Mouse (Mus musculus) ES-E14 (cell line): ENCODE results near the gene Tyrobp. TPM values are rescaled to one million over a fixed set of nuclear protein-coding genes. Genes with fewer than 3 reads are reported as not detected.

ENCODE experiments used
- DNase-seq: peaks from one replicate; pipeline ENCODE4 v3.0.0-alpha.2; 2013; ENCODE audit warnings: low read depth, low spot score
- H3K27ac ChIP-seq: 2 replicates; pipeline ENCODE4 v1.5.1; 2012; ENCODE audit warnings: low read depth, mild to moderate bottlenecking, low read length, moderate library complexity, mixed read lengths; ENCODE audit not compliant: poor library complexity, insufficient read depth, severe bottlenecking
- H3K36me3 ChIP-seq: 2 replicates; pipeline ENCODE4 v1.6.1; 2012; ENCODE audit warnings: mild to moderate bottlenecking, low read length, moderate library complexity, mixed read lengths; ENCODE audit not compliant: control insufficient read depth, poor library complexity, insufficient read depth, severe bottlenecking
- H3K4me1 ChIP-seq, 2 experiments: fragments of 150-350 bp in 1 of 2; sonication (generic) in 1 of 2; 2 replicates each; pipeline ENCODE4 v1.6.1; 2012; ENCODE audit warnings: low read length in 2 of 2, mild to moderate bottlenecking in 1 of 2, mixed read lengths in 1 of 2; ENCODE audit not compliant: control insufficient read depth in 2 of 2, insufficient read depth in 2 of 2, poor library complexity in 1 of 2
- H3K4me3 ChIP-seq, 2 experiments: fragments of 150-350 bp in 1 of 2; sonication (generic) in 1 of 2; 2 replicates each; pipeline ENCODE4 v1.5.1; 2012; ENCODE audit warnings: low read length in 2 of 2, low read depth in 1 of 2, mild to moderate bottlenecking in 1 of 2, mixed read lengths in 1 of 2; ENCODE audit not compliant: insufficient read depth in 1 of 2, poor library complexity in 1 of 2, severe bottlenecking in 1 of 2
- H3K9ac ChIP-seq: 2 replicates; pipeline ENCODE4 v1.6.1; 2012; ENCODE audit warnings: low read depth, mild to moderate bottlenecking, low read length, mixed read lengths; ENCODE audit not compliant: poor library complexity, insufficient read depth, severe bottlenecking
- H3K9me3 ChIP-seq: fragments of 150-350 bp; sonication (generic); 2 replicates; pipeline ENCODE4 v1.6.1; 2012; ENCODE audit warnings: low read depth, mild to moderate bottlenecking, low read length; ENCODE audit not compliant: control insufficient read depth, insufficient read depth
- CHD2 ChIP-seq: IDR thresholded peaks from 2 replicates; pipeline ENCODE4 v1.6.1; 2014; ENCODE audit warnings: mild to moderate bottlenecking, low read depth, low read length, inconsistent platforms
- HCFC1 ChIP-seq: IDR thresholded peaks from 2 replicates; pipeline ENCODE4 v1.6.1; 2012; ENCODE audit warnings: low read length, inconsistent platforms, borderline replicate concordance; ENCODE audit not compliant: insufficient read depth
- MAFK ChIP-seq: IDR thresholded peaks from 2 replicates; pipeline ENCODE4 v1.6.1; 2014; ENCODE audit warnings: mild to moderate bottlenecking, low read depth, low read length, inconsistent platforms; ENCODE audit not compliant: insufficient read depth
- ZC3H11A ChIP-seq: IDR thresholded peaks from 2 replicates; pipeline ENCODE4 v1.6.1; 2012; ENCODE audit warnings: low read depth, mild to moderate bottlenecking, inconsistent platforms, low read length, borderline replicate concordance
- ZNF384 ChIP-seq: IDR thresholded peaks from 2 replicates; pipeline ENCODE4 v1.6.1; 2012; ENCODE audit warnings: low read depth, low read length, inconsistent platforms
- in situ Hi-C, 2 experiments: fragments of 600-800 bp; cut with MboI; formaldehyde crosslinking; loops; one replicate each; pipeline ENCODE4 v1.15.1; 2025; ENCODE audit warnings: low sequenced_read_pairs in 2 of 2, inconsistent platforms in 1 of 2; ENCODE audit not compliant: unreplicated experiment in 2 of 2
- total RNA-seq: library from RNA; depleted of rRNA; stranded (reverse); fragments of 300-350 nt; gene quantifications from 2 replicates; pipeline ENCODE4 v1.2.3, GENCODE M21; 2012

Gene Tyrobp
- total RNA-seq, 1 experiment: not detected

DNA sequence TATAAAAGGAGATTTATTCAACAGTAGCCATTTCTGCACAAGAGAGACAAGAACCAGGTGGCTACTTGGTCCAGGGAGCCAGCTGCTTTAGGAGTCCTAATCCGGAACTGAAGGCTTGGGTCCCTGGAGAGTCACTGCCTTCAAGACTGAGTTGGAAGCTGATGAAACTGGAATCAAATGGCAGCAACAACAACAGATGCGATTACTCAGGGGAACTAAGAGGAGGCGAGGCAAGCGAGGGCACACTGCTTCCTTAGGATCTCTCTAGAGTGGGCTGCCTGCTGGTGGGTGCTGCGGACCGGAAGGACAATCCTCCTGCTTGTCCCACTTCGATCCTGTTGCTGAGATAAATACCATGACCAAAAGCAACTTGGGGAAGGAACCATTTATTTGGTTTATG, 13.9 kb upstream of the Tyrobp start:
- no peak for DNase-seq

DNA sequence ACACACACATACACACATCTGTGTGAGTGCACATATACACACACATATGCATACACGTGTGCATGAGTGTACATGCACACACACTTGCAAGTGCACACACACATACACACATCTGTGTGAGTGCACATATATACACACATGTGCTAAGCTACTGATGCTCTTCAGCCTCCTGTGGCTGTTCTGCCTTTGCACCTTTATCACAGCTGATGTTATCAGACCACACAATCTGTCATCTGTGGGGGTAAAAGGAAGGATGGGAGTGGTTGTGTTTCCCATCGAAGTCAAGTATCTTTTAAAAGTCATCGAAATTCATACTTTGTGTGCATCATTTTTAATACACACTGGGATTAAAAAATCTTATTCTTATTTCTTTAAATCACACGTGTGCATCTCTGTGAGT, 11.2 kb upstream of the Tyrobp start:
- TF ChIP-seq MAFK (no peak), CHD2 (no peak), ZNF384 (no peak), ZC3H11A (no peak), HCFC1 (no peak)
- no peak overlapping the region for H3K9ac ChIP-seq
- DNase-seq: no peak
- in situ Hi-C loops: no loop called here
- no peaks in the 10 kb centered on the region for H3K36me3 ChIP-seq
- no peak overlapping the region for H3K27ac ChIP-seq
- H3K9me3 ChIP-seq: no peaks in the 10 kb centered on the region
- H3K4me3 ChIP-seq: no peak overlapping the region
- H3K4me1 ChIP-seq: no peaks in the 10 kb centered on the region

More for the DNA sequence above, 13.9 kb upstream of the Tyrobp start:
- no peak overlapping the region for H3K4me3 ChIP-seq
- TF ChIP-seq ZNF384: no peak
- no peak for TF ChIP-seq MAFK
- TF ChIP-seq HCFC1: no peak
- TF ChIP-seq ZC3H11A: no peak
- TF ChIP-seq CHD2: no peak
- no peak overlapping the region for H3K9ac ChIP-seq
- no peaks in the 10 kb centered on the region for H3K4me1 ChIP-seq
- no peak overlapping the region for H3K27ac ChIP-seq
- in situ Hi-C loops: no loop called here
- H3K9me3 ChIP-seq: no peaks in the 10 kb centered on the region
- H3K36me3 ChIP-seq: no peaks in the 10 kb centered on the region

DNA sequence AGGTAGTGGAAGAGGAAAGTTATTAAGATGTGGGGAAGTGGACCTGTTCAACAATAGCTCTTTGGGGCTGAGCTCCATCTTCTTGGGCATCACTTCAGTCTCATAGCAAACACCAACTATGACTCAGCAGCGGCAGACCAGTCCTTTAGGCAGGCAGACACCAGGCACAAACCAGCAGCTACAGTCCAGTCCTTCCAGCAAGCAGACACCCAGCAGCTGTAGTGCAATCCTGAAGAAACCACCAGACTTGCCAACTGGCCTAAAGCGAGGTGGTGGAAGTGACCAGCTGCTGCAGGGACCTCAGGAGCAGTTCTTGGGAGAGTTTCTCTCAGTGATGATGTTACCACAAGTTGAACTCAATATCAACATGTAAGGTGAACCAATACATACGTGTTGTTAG, 4.9 kb upstream of the Tyrobp start:
- peaks cover 2% of the 10 kb centered on the region in 2 experiments; a peak in 2 of 4 replicates for H3K4me1 ChIP-seq
- in situ Hi-C loops: no loop called here
- H3K9me3 ChIP-seq: no peaks in the 10 kb centered on the region
- DNase-seq: no peak
- no peak overlapping the region for H3K4me3 ChIP-seq
- no peak overlapping the region for H3K9ac ChIP-seq
- no peak overlapping the region for H3K27ac ChIP-seq
- no peaks in the 10 kb centered on the region for H3K36me3 ChIP-seq
- TF ChIP-seq ZC3H11A (no peak), HCFC1 (no peak), ZNF384 (no peak), MAFK (no peak)

DNA sequence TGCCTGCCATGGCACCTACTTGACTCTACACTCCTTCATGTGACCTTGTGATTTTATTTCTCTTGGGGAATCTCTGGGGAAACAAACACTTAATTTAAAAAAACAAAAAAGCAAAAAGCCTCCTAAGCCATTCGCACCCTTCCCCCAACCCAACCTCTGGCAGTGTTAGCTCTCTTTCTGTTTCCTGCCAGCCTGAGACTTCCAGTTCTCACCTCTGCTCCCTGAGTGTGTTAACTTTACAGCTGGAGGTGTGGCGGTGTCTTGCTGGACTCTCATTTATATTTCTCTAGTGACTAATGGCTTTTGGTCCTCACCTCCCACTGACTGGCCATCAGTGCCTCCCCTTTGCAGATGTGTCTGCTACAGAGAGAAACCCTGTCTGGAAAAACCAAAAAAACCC, 3.8 kb upstream of the Tyrobp start:
- H3K36me3 ChIP-seq: no peaks in the 10 kb centered on the region
- no peak for DNase-seq
- TF ChIP-seq MAFK (no peak), HCFC1 (no peak), ZC3H11A (no peak), CHD2 (no peak), ZNF384 (no peak)
- H3K9ac ChIP-seq: no peak overlapping the region
- no peak overlapping the region for H3K27ac ChIP-seq
- in situ Hi-C loops: no loop called here
- H3K9me3 ChIP-seq: no peaks in the 10 kb centered on the region
- no peak overlapping the region for H3K4me3 ChIP-seq
- H3K4me1 ChIP-seq: peaks cover 2% of the 10 kb centered on the region in 2 experiments; a peak in 2 of 4 replicates

DNA sequence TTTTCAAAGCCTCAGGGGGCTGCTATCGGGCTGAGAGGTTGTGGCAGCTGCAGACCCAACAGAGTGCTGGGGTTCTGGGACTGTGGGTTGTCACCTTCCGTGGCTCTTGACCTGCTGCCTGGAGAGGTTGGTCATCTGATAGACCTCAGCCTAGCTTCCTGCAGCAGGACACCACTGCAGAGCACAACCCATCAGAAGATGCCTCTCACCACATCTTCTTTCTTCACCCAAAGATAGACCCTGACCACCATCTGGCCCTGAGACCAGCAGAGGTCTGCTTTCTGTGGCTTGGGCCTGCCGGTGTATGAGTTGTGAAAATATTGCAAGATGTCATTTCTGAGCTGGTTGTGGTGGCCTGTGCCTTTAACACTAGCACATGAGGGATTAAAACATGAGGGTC, 2.5 kb upstream of the Tyrobp start:
- in situ Hi-C loops: no loop called here
- no peaks in the 10 kb centered on the region for H3K36me3 ChIP-seq
- H3K4me1 ChIP-seq: peaks cover 2% of the 10 kb centered on the region in 2 experiments; a peak in 2 of 4 replicates
- no peak overlapping the region for H3K4me3 ChIP-seq
- H3K9me3 ChIP-seq: no peaks in the 10 kb centered on the region
- no peak overlapping the region for H3K27ac ChIP-seq
- TF ChIP-seq ZNF384 (no peak), ZC3H11A (no peak), CHD2 (no peak), MAFK (no peak), HCFC1 (no peak)
- no peak overlapping the region for H3K9ac ChIP-seq
- no peak for DNase-seq
